Comparison of ENCODE assay signal across 16 mouse cellular contexts in genomic region chr14:18641656-18642055, GRCm38 (mm10).
"Had no signal": no experiment of that assay in that cellular context is flagged by ENCODE, and none has a peak within 500 bp of the region (broad histone marks: within the 10 kb centered on the region; RNA-seq: fewer than 3 reads in every experiment).

No protein-coding gene starts in this region.

- DNase-seq: liver, postnatal 0 days; lung, adult 2 months; lung, postnatal 14 days; lung, postnatal 36 days; right cerebral cortex, postnatal 14 days; thymus, adult 2 months; thymus, postnatal 25 days; thymus, postnatal 4 days had no signal

- H3K4me2 ChIP-seq: midbrain, embryonic 11.5 days; midbrain, embryonic 13.5 days; midbrain, embryonic 15.5 days; neural tube, embryonic 12.5 days; stomach, embryonic 15.5 days had no signal

- H3K4me1 ChIP-seq: megakaryocyte, embryonic 14.5 days; stomach, embryonic 15.5 days had no signal

- ATAC-seq: liver, postnatal 0 days; midbrain, embryonic 13.5 days; midbrain, embryonic 15.5 days had no signal

- H3K4me3 ChIP-seq: megakaryocyte, embryonic 14.5 days; midbrain, embryonic 13.5 days; midbrain, embryonic 15.5 days; neural tube, embryonic 12.5 days; stomach, embryonic 15.5 days had no signal

- H3K36me3 ChIP-seq: midbrain, embryonic 13.5 days; midbrain, embryonic 15.5 days; neural tube, embryonic 12.5 days; stomach, embryonic 15.5 days had no signal

- H3K9ac ChIP-seq: liver, postnatal 0 days; midbrain, embryonic 13.5 days; midbrain, embryonic 15.5 days; neural tube, embryonic 12.5 days; stomach, embryonic 15.5 days had no signal

- H3K27ac ChIP-seq: macrophage; midbrain, embryonic 13.5 days; midbrain, embryonic 15.5 days; neural tube, embryonic 12.5 days; stomach, embryonic 15.5 days; stomach, postnatal 0 days had no signal

- H3K27me3 ChIP-seq: megakaryocyte, embryonic 14.5 days; midbrain, embryonic 13.5 days; midbrain, embryonic 15.5 days; neural tube, embryonic 12.5 days; stomach, embryonic 15.5 days had no signal

- H3K9me3 ChIP-seq: midbrain, embryonic 13.5 days; midbrain, embryonic 15.5 days; stomach, embryonic 15.5 days had no signal
